Mouse (Mus musculus) heart, adult 8-10 months (tissue): ENCODE results near the gene Zfp280b. TPM values are rescaled to one million over a fixed set of nuclear protein-coding genes. Genes with fewer than 3 reads are reported as not detected.
A peak's percentile ranks its signal among the peaks of the same experiment; 100 is the strongest.
"Not testable (repeated sequence)": the region's sequence is repeated elsewhere in the genome, so short reads cannot be mapped to it uniquely, and the experiment has no call there.

Experiments used
- DNase-seq: peaks from one replicate; pipeline ENCODE4 v3.0.0; 2022; ENCODE audit warnings: low spot score
- microRNA-seq: library from miRNA; unstranded; fragments of <30 nt; microRNA quantifications from one replicate; pipeline ENCODE4 v1.2.0, GENCODE M21; 2022
- total RNA-seq, 4 experiments: library from RNA; stranded (reverse); gene quantifications; 2 replicates each; pipeline ENCODE4 v1.2.4; 2022

The Zfp280b gene
- total RNA-seq, 4 experiments from 2014 or later: 5.9 to 8.4 (median 6.5) TPM

- no peak for DNase-seq
Observed at GRCm38 (mm10) chr10:76030496-76030895, 2.0 kb upstream of the Zfp280b start.

GRCm38 (mm10) chr10:76031511-76032401 is 694 bp upstream of the Zfp280b start:
- DNase-seq: peak; percentile 2

- no peak for DNase-seq
Observed at GRCm38 (mm10) chr10:76033119-76033455, 637 bp downstream of the Zfp280b start.

- DNase-seq: no peak
Observed at GRCm38 (mm10) chr10:76034001-76034600, 1.7 kb downstream of the Zfp280b start.

GRCm38 (mm10) chr10:76035277-76035676 is 2.8 kb downstream of the Zfp280b start:
- DNase-seq: no peak

- no peak for DNase-seq
Observed at GRCm38 (mm10) chr10:76036962-76037361, 4.5 kb downstream of the Zfp280b start.

- DNase-seq: no peak
Observed at GRCm38 (mm10) chr10:76045343-76045742, 12.9 kb downstream of the Zfp280b start.

GRCm38 (mm10) chr10:76046754-76047153 is 14.3 kb downstream of the Zfp280b start:
- DNase-seq: no peak

- no peak for DNase-seq
Observed at GRCm38 (mm10) chr10:76047182-76047869, 14.9 kb downstream of the Zfp280b start.

GRCm38 (mm10) chr10:76048967-76049366 is 16.5 kb downstream of the Zfp280b start:
- no peak for DNase-seq

GRCm38 (mm10) chr10:76051860-76052259 is 19.4 kb downstream of the Zfp280b start:
- no peak for DNase-seq

- no peak for DNase-seq
Observed at GRCm38 (mm10) chr10:76062439-76062838, 30.0 kb downstream of the Zfp280b start.

GRCm38 (mm10) chr10:76067674-76068613 is 35.5 kb downstream of the Zfp280b start:
- DNase-seq: no peak

- DNase-seq: not testable (repeated sequence)
Observed at GRCm38 (mm10) chr10:76072080-76072479, 39.6 kb downstream of the Zfp280b start.

GRCm38 (mm10) chr10:76077008-76077407 is 44.6 kb downstream of the Zfp280b start:
- DNase-seq: not testable (repeated sequence)

Small RNAs within 50 kb of the gene (microRNA-seq; reads per million reads assigned to microRNA genes)
- gene Mir6409: not detected

Other genes starting within 250 kb of the Zfp280b start
- gene Gstt1, start 234.1 kb upstream of the Zfp280b start, total RNA-seq: 10 to 100 TPM; 15.7 to 26.4 (median 22.1) TPM
- gene Gstt4, start 210.1 kb upstream of the Zfp280b start, total RNA-seq: not detected
- gene Gstt2, start 195.2 kb upstream of the Zfp280b start, total RNA-seq: 10 to 100 TPM in 3 of 4 experiments, 1 to 10 TPM in 1; 7.3 to 16.9 (median 13.2) TPM
- 100 to 1,000 TPM; 216 to 258 (median 253) TPM for gene Mif, start 172.4 kb upstream of the Zfp280b start, total RNA-seq
- gene Derl3, start 139.2 kb upstream of the Zfp280b start, total RNA-seq: under 1 TPM in 2 of 4 experiments, not detected in 2; 0.34 to 0.35 TPM
- gene Smarcb1, start 111.0 kb upstream of the Zfp280b start, total RNA-seq: 10 to 100 TPM; 17.3 to 25.0 (median 21.4) TPM
- 1,000 to 10,000 TPM; 1,724 to 2,176 (median 1,900) TPM for gene Chchd10, start 99.5 kb upstream of the Zfp280b start, total RNA-seq
- gene Mmp11, start 96.2 kb upstream of the Zfp280b start, total RNA-seq: 1 to 10 TPM; 4.1 to 7.8 (median 4.6) TPM
- not detected for gene Gm867, start 92.0 kb upstream of the Zfp280b start, total RNA-seq
- not detected for gene Vpreb3, start 89.6 kb upstream of the Zfp280b start, total RNA-seq
- gene Gm5134, start 78.1 kb upstream of the Zfp280b start, total RNA-seq: not detected
- gene Slc5a4b, start 78.3 kb downstream of the Zfp280b start, total RNA-seq: not detected
- not detected for gene Slc5a4a, start 114.8 kb downstream of the Zfp280b start, total RNA-seq
- gene Prmt2, start 205.2 kb downstream of the Zfp280b start, total RNA-seq: 10 to 100 TPM in 2 of 4 experiments, 1 to 10 TPM in 2; 8.6 to 12.9 (median 10.7) TPM
- 1 to 10 TPM in 3 of 4 experiments, under 1 TPM in 1; 0.76 to 1.8 (median 1.8) TPM for gene S100b, start 221.2 kb downstream of the Zfp280b start, total RNA-seq